Mouse (Mus musculus) kidney, adult 11 months (tissue): ENCODE measurements around the gene Idh3a.
"Not testable (repeated sequence)": the region's sequence is repeated elsewhere in the genome, so short reads cannot be mapped to it uniquely, and the experiment has no call there.

Experiments used
- DNase-seq: peaks from one replicate; pipeline ENCODE4 v3.0.0; 2022

Gene Idh3a

DNA sequence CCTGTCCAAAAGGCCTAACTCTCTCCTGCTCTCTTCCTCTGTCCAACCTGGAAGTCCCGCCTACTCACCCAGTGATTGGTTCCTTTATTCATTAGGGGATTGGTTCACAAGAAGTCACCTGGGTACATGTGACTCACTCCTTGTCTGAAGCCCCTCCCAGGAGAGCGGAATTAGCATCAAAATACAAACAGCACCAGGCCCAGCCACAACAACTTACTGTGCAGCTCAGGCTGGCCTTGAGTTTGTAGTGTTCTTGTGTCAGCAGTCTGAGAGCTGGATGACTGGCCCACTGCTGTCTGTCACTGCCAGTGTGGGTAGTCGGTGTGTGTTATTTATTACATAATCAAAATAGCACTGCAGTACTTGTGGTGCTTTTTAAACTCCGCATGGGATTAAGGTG lies 7.5 kb downstream of the Idh3a start:
- not testable (repeated sequence) for DNase-seq

- DNase-seq, result no peak
These were observed 10.8 kb downstream of the Idh3a start for GRCm38 (mm10) chr9:54596752-54597465.

GRCm38 (mm10) chr9:54602386-54602785 lies 16.3 kb downstream of the Idh3a start:
- DNase-seq, result no peak

DNA sequence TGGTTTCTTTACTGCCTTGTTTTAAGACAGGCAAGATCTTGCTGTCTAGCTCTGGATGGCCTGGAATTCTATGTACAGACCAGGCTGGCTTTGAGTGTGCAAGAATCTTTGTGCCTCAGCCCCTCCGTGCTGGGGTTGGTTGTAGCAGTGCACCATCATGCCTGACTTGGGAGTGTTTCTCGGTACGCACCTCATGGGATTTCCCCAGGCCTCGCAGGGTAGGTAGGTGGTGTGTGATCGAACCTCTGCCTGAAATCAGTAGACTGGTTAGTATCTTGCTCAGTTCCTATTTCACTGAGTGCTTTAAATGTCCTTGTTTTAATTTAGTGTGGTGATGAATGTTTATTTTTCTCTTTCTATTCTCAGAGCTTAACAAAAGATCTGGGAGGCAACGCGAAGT lies 16.8 kb downstream of the Idh3a start:
- no peak for DNase-seq

GRCm38 (mm10) chr9:54604131-54604654 lies 18.1 kb downstream of the Idh3a start:
- no peak for DNase-seq

DNA sequence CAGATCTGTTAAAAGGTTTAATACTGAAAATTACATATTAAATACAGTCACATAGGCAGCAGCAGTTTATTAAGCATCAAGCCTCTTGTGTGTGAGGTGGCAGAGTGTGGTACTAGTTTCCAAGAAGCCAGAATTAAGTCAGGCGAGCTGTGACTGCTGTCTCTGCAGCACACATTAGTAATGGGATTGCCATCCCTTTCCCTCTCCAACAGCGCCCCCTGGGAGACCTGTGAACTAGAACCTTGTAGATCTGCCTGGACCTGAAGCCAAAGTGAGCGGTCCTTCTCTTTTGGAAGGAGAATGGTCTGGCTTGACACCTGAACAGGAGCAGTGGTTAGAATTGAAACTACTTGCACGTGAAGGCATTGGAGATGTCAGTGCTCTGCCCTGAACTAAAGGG lies 18.8 kb downstream of the Idh3a start:
- DNase-seq, result peak; percentile 28

- DNase-seq, result no peak
These were observed 26.7 kb downstream of the Idh3a start for GRCm38 (mm10) chr9:54612781-54613191.

GRCm38 (mm10) chr9:54614182-54614850 lies 28.2 kb downstream of the Idh3a start:
- no peak for DNase-seq

DNA sequence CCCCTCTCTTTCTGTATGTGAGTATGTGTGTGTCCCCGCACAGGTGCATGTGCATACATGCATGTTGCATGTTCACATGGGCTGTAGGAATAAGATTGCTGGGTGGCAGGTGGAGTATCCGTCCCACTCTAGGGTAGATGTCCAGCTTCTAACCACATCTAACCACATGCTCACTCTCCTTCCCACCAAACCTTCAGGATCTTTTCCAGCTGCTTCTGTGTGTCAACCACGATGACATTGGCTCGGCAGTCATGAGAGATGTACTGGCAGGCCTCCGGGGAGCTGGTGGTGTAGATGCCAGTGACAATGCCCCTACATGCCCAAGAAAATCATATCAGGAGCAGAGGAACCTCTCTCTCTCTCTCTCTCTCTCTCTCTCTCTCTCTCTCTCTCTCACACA lies 41.1 kb downstream of the Idh3a start:
- DNase-seq, result no peak

- DNase-seq, result no peak
These were observed 42.6 kb downstream of the Idh3a start for GRCm38 (mm10) chr9:54628752-54629151.

- no peak for DNase-seq
These were observed 43.6 kb downstream of the Idh3a start for GRCm38 (mm10) chr9:54629613-54630261.

- no peak for DNase-seq
These were observed 44.8 kb downstream of the Idh3a start for GRCm38 (mm10) chr9:54630905-54631304.

GRCm38 (mm10) chr9:54633401-54633800 lies 47.3 kb downstream of the Idh3a start:
- DNase-seq, result no peak

GRCm38 (mm10) chr9:54637510-54638314 lies 51.6 kb downstream of the Idh3a start:
- DNase-seq, result no peak

- DNase-seq, result no peak
These were observed 53.1 kb downstream of the Idh3a start for GRCm38 (mm10) chr9:54639192-54639591.

GRCm38 (mm10) chr9:54641548-54641947 lies 55.4 kb downstream of the Idh3a start:
- DNase-seq, result no peak

GRCm38 (mm10) chr9:54642149-54642548 lies 56.0 kb downstream of the Idh3a start:
- no peak for DNase-seq

DNA sequence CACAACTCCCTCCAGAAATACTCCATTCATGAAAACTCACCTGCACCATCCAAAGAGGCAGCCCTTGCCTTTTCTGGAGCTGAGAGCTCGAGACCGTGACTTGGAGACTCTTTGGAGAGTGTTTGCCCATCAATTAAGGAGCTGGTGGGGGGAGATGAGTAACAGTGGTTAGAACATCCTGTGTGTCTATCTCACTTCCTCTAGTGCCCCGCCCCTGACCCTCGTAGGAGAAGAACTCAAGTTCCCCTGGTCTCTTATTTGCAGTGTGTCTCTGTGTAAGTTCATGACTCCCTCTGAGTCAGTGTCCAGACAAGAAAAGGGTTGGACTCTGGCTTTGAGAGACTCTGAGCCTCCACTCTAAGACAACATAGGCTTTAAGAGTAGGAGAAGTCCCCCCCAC lies 56.4 kb downstream of the Idh3a start:
- DNase-seq, result no peak

DNA sequence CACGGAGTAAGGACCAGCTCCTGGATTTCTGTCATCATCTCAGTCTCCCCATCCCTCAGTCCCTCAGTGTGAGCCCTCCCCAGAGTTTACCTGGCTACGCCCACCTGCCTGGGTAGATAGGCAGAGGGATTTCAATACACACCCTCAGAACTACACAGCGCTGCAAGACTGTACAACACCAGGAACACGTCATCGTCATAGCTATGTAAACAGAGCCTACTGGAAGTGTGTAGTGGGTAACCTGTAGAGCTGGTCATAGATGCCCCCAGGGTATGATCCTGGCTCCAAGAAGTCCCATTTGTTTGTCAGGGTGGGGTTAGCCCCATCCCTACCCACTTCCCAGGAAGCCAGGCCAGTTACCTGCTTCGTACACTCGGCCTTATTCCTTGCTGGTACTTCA lies 57.0 kb downstream of the Idh3a start:
- no peak for DNase-seq

- DNase-seq, result no peak
These were observed 59.4 kb downstream of the Idh3a start for GRCm38 (mm10) chr9:54645530-54645929.

DNA sequence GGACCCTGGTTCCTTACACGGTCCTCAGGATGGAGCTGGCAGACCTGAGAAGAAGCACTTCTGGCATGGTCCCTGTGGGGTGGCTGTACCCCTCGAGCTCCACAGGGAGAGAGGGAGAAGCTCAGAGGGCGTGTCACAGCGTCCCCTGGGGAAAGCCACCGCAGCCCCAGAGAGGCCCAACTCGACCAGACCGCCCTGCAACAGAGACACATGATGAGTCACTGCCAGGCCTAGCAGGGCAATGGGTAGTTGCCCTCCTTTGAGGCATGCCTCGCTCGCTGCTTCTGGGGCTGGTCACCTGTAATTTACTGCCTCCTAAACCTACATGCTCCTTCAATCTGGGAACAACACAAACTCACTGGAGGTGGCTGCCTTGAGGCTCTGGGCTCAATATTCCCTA lies 60.1 kb downstream of the Idh3a start:
- DNase-seq, result no peak

DNA sequence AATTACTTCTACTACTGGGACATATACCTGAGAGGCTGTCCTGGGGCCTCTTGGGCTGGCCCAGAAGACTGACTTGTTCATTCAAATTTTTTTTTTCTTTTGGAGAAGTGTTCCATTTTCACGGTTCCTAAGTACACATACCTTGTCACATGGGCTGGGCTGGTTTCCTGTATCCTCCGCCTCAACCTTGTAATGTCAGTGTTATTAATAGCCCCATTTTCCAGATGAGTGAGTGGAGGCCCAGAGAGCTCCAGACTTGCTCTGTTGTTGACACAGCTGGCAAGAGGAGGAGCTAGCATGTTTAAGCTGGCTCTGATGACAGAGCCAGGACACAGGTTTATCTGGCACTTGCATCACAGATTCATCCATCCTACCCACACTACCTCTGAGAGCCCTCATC lies 61.3 kb downstream of the Idh3a start:
- DNase-seq, result no peak

- no peak for DNase-seq
These were observed 63.2 kb downstream of the Idh3a start for GRCm38 (mm10) chr9:54649360-54649759.
